Mouse (Mus musculus) heart, postnatal 14 days (tissue): ENCODE data around the gene Psma6. TPM values are rescaled to one million over a fixed set of nuclear protein-coding genes. Genes with fewer than 3 reads are reported as not detected.
A peak's percentile ranks its signal among the peaks of the same experiment; 100 is the strongest.

ENCODE experiments used
- DNase-seq, 2 experiments: peaks; one replicate each; pipeline ENCODE4 v3.0.0; 2021 to 2022
- intact Hi-C: fragments of 180-260 bp; cut with DNase I; formaldehyde crosslinking; loops from one replicate; pipeline ENCODE4 v1.15.1; 2025
- total RNA-seq, 2 experiments: library from RNA; stranded (reverse); gene quantifications; 2 replicates each; pipeline ENCODE4 v1.2.3; 2021

The Psma6 gene
- total RNA-seq, 2 experiments from 2014 or later, result 160 to 168 TPM

GRCm38 (mm10) chr12:55456893-55457292 is 72.9 kb downstream of the Psma6 start:
- no peak for DNase-seq
- intact Hi-C loops, result no loop called here

GRCm38 (mm10) chr12:55459739-55460138 is 75.7 kb downstream of the Psma6 start:
- intact Hi-C loops, result no loop called here

GRCm38 (mm10) chr12:55460900-55461299 is 76.9 kb downstream of the Psma6 start:
- intact Hi-C loops, result no loop called here
- DNase-seq, result no peak

More at GRCm38 (mm10) chr12:55459739-55460138, 75.7 kb downstream of the Psma6 start:
- no peak for DNase-seq

- DNase-seq, result no peak
- intact Hi-C loops, result no loop called here
Measured at GRCm38 (mm10) chr12:55461767-55462166, 77.7 kb downstream of the Psma6 start.

- intact Hi-C loops, result no loop called here
- DNase-seq, result no peak
Measured at GRCm38 (mm10) chr12:55462456-55462855, 78.4 kb downstream of the Psma6 start.

- DNase-seq, result no peak
- intact Hi-C loops, result no loop called here
Measured at GRCm38 (mm10) chr12:55463087-55463486, 79.1 kb downstream of the Psma6 start.

- intact Hi-C loops, result no loop called here
- peak in 1 of 2 experiments; percentile 72 for DNase-seq
Measured at GRCm38 (mm10) chr12:55463992-55464845, 80.2 kb downstream of the Psma6 start.

- DNase-seq, result no peak
- intact Hi-C loops, result no loop called here
Measured at GRCm38 (mm10) chr12:55464846-55465361, 80.9 kb downstream of the Psma6 start.

GRCm38 (mm10) chr12:55465401-55465983 is 81.5 kb downstream of the Psma6 start:
- intact Hi-C loops, result no loop called here

GRCm38 (mm10) chr12:55466088-55466701 is 82.2 kb downstream of the Psma6 start:
- no peak for DNase-seq
- intact Hi-C loops, result no loop called here

More at GRCm38 (mm10) chr12:55465401-55465983, 81.5 kb downstream of the Psma6 start:
- no peak for DNase-seq

- DNase-seq, result no peak
- intact Hi-C loops, result no loop called here
Measured at GRCm38 (mm10) chr12:55466816-55467215, 82.8 kb downstream of the Psma6 start.

GRCm38 (mm10) chr12:55467331-55468180 is 83.5 kb downstream of the Psma6 start:
- intact Hi-C loops, result no loop called here
- no peak for DNase-seq

Other genes with a start within 250 kb of the Psma6 start
- gene Srp54b, start 229.1 kb upstream of the Psma6 start, total RNA-seq, result 10 to 100 TPM; 36.5 to 44.1 TPM
- gene 1700047I17Rik2, start 184.6 kb upstream of the Psma6 start, total RNA-seq, result 1 to 10 TPM in 1 of 2 experiments, not detected in 1; 2.3 TPM
- 10 to 100 TPM; 25.5 to 26.9 TPM for gene Srp54c, start 154.1 kb upstream of the Psma6 start, total RNA-seq
- 1 to 10 TPM; 8.2 to 9.2 TPM for gene 1110008L16Rik, start 84.6 kb upstream of the Psma6 start, total RNA-seq
- 1 to 10 TPM; 8.3 to 8.9 TPM for gene Ppp2r3c, start 81.2 kb upstream of the Psma6 start, total RNA-seq
- 10 to 100 TPM; 69.4 to 81.5 TPM for gene Nfkbia, start 108.4 kb downstream of the Psma6 start, total RNA-seq
- not detected for gene Aldoart2, start 181.0 kb downstream of the Psma6 start, total RNA-seq
- gene Insm2, start 215.2 kb downstream of the Psma6 start, total RNA-seq, result not detected